Mouse (Mus musculus) left cerebral cortex, adult 9 months (tissue): ENCODE data around the gene Syf2.
A peak's percentile ranks its signal among the peaks of the same experiment; 100 is the strongest.

Experiments
- DNase-seq, 2 experiments: peaks; one replicate each; pipeline ENCODE4 v3.0.0; 2022; ENCODE audit warnings: low spot score in 2 of 2

Syf2 gene

DNA sequence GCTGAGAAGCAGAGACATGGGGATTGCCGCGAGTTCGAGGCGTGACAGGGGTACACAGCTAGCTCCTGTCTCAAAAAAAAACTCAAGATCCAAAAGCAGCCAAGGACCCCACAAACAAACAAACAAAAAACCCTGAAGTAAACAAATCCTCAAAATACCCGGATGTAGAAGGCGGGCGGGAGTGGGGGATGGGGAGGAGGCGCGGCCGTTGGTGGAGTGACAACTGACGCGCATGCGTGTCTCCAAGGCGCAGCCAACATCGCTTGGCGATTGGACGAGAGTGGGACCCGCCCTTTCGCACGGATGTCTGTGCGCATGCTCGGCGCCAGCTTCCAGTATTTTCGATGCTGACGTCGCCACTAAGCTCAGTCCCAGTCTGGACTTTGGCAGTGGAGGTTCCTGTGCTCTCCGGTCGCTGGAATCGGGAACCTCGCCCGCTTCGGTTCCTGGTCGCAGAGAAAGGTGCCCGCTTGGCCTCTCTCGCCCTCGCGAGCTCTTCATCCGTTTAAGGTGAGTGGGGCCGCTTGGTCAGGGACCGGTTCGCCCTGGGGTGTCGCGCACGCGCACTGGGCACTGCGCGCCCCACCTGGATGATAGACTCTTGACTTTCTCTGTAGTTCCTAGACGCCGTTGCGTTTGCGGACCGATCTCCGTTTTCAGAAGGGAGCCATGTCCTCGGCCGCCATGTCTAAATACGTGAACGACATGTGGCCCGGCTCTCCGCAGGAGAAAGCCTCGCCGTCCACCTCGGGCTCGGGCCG is 7.3 kb upstream of the Syf2 start, which contains the start of gene Rsrp1:
Gene Rsrp1 (plus strand): TSS at position 335 of the 761 bp plus-strand sequence.
- DNase-seq = peak; percentile 95 to 98

DNA sequence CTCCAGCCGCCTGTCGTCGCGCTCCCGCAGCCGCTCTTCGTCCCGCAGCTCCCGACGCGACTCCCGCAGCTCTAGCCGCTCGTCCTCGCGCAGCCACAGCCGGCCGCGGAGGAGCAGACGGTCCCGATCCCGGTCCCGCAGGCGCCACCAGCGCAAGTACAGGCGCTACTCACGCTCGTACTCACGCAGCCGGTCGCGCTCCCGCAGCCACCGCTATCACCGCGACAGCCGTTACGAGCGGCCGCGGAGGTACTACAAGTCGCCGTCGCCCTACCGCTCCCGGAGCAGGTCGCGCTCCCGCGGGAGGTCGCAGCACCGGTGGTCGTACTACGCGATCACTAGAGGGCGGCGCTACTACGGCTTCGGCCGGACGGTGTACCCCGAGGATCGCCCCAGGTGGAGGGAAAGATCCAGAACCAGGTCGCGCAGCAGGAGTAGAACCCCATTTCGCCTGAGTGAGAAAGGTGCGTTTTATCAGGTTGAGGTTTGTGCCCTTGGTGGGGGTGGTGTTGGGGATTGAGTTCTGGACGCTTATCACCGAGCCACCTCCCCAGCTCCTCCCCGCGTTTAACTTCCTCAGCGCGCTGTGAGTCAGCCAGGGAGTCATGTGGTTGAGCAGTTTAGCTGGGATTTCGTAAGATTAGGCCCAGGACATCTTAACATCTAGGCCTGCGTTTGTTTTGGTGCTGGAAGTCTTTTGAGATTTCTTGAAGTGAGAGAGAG is 6.5 kb upstream of the Syf2 start:
- peak in 1 of 2 experiments; percentile 56 for DNase-seq

DNA sequence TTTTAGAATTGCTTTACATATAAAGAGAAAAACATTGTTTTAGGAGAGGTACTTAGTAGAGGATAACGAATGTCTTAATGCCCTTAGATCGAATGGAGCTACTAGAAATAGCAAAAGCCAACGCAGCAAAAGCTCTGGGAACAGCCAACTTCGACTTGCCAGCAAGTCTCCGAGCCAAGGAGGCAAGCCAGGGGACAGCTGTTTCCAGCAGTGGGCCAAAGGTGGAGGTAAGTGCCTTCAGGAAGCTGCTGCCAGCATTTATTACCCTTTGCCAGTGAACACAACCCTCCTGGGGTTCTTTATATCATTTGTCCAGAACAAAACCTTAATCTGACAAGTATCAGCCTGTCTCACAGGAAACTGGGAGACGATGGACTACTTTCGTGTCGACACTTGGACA is 5.5 kb upstream of the Syf2 start:
- no peak for DNase-seq

DNA sequence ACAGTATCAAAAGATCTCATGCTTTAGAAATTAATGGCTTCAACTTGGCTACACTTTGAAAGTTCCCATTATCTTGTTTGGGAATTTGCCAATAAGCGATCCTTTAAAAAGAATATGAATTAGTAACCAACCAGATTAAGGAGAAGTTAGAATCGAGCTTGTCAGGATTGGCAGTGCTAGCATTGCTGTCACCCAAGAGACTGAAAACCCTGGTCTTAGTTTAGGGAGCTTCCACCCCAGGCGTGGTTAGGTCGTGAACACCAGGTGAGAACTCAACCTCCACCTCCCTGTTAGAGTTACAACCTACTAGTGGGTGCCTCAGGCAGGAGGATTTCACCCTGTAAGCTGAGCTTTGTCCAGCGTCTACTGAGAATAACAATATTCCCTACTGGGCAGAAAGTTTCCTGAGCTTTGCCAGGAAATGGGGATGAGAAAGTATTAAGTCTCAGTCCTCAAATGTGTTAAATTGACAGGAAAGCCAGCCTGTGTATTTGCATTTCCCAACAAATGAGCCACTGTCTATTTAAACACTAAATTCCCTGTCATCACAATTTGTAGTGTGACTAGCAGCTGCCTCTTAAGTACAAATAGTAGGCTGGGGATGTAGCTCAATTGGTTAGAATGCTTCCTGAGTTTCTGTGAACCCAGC is 2.8 kb upstream of the Syf2 start:
- no peak for DNase-seq

DNA sequence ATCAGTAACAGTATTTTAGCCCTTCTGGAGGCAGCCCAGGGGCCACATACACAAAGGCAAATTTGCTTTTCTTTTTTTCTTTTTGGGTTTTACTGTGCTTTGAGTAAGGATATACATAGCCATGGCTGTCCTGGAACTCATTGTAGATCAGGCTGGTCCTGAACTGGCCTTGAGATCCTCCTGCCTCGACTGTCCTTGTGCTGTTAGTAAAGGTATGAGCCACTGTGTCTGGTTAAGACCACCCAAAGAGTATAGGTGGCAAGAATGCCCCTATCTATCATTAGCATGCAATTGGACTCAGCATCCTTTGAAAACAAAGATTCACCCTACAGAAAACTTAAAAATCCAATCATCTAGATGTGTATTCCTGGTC is 2.2 kb upstream of the Syf2 start:
- DNase-seq = no peak

DNA sequence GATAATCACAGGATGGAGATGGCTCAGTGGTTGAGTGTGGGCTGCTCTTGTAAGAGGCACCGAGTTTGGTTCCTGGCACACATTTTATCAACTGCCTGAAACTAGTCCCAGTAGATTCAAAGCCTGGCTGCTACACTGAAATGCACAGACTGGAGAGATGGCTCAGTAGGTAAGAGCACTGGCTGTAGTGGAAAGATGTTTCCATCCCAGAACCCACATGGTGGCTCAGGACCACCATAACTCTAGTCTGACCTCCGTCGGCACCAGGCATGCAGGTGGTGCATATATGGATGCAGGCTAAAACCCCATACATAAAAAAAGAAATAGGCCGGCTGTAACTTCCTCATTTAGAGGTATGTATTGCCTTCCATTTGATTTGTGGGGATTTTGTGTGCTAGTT is 1.2 kb upstream of the Syf2 start:
- no peak for DNase-seq

DNA sequence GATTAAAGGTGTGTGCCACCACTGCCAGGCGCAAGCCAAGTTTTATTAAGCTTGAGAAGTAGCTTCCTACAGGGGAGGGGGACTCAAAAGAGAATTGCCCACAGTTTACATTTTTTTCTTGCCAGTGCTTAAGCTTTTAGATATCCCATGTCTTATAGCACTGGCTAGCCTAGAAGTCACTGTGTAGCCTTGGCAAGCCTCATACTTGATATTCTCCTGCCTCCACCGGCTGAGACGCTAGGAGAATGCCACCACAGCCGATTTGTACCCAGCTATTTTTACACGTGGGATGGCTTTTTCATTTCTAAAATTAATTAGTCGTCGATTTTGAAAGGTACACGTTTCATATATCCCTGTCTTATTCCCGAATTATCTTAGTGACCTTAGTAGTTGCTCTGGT is 508 bp upstream of the Syf2 start:
- no peak for DNase-seq

DNA sequence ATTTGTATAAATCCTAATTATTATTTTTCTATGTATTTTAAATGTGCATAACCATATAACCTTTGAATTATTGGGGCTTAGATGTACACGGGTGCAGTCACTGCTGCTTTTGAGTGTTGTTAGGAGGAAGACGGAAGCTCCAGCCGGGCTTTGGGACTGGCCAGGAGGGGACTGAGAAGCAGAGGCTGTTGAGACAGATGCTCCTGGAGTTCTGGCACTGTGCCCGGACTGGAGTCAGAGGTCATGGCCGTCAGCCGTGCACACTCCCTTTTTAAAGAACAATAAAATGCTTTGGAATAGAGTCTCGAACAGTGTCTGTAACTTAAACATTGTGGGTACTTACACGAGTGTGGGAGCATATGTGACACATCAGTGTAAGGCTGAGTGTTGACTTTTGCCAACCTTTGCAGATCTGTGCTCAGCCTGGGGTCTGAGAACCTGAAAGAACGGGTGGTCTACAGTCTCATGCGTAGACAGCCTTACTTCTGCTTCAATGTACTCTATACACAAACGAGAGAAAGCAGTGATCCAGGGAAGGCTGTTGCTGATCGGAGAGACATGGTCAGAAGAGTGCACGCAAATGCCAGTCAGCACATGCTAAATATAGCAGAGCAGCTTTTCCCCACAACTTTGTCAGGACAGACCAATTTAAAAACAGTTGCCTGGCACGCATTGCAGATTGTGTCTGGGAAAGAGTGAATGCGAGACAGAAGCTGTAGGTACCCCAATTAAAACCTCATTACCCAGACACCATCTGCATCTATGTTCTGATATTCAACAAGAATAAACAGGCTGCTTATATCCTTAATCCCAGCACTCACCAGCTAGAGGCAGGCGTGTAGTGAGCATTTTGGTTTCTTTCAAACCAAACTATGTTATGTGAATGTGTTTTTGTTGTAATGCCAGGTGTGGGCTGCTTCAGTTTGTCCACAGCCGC is 6.8 kb downstream of the Syf2 start:
- DNase-seq = no peak

DNA sequence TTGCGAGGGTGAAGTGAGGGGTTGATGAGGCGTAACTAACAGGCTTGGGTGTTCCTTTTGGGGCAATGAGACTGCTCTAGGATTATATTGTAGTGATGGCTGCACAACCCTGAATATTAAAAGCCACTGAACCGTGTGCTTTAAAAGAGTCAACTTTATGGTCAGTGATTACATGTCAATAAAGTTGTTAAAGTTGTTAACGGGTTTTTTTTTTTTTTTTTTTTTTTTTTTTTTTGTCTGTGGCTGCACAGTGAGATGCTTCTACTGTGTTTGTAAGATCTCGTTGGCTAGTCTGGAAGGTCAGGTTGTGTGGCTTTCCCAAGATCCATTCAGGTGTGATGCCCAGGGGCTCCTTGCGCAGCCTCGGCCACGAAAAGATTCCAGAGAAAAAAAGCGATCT is 9.2 kb downstream of the Syf2 start:
- DNase-seq = no peak

DNA sequence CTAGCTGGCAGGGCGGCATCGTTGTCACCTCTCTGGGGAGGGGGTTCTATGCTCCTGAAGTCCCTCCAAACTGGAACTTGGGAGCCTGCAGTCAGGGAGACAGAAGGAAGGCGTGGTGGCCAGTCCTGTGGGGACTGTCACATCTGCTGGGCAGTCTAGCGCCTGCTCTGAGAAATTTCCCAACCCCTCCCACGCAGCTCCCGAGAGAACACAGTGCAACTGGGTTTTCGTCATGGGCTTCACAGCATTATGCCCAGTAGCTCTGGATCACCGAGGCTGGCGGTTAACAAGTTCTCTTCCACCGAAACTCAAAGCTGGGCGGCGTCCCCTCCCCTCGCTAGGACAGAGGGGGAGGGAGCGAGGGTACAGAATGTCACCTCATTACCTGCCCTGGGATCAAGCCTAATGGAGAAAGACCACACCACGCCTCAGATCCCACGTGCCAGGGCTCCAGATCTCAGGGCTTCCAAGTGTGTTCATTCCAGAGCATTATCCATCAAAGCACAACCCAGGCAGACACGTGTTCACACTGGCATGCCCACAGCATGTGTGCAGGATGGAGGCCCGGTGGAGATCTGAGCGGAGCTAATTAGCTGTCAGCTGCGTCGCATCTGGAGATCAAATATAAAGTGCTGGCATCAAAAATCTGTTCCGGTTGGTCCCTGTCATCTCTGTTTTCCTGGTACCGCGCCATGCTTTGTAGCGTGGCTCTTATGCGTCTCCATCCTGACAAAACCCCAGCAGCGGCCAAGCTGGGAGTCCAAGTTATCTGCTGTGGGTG is 13.2 kb downstream of the Syf2 start:
- peak in 1 of 2 experiments; percentile 62 for DNase-seq

DNA sequence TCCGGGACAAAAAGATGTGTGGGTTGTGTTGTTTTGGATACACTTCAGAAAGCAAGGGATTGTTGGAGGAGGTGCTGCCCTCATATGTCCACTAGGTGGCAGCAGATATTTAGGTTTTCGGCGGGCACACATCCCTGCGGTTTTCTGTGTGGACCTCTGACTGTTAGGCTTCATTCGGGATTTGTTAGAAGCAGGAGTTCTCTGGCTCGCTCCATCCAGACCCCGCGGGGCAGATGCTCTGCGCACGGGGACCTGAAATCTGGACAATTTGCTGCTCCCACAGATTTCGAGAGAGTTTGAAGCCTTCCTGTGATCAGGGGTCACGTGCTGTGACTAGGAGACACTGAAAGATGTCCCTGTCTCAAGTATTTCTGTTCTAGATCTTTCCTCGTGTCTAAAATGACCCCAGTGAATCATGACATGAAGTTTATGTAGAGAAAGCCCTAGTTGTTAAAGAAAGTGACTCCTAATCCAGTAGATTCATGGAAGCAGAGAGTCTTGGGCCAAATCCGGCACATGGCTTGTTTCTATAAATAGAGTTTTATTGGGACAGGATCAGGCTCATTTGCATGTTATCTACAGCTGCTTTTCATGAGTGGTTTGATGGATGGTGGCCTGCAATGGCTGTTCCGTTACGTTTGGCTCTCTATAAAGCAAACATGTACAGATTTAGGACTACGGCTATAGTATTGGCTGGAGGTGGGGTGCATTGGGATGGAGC is 15.5 kb downstream of the Syf2 start:
- peak in 1 of 2 experiments; percentile 83 for DNase-seq

DNA sequence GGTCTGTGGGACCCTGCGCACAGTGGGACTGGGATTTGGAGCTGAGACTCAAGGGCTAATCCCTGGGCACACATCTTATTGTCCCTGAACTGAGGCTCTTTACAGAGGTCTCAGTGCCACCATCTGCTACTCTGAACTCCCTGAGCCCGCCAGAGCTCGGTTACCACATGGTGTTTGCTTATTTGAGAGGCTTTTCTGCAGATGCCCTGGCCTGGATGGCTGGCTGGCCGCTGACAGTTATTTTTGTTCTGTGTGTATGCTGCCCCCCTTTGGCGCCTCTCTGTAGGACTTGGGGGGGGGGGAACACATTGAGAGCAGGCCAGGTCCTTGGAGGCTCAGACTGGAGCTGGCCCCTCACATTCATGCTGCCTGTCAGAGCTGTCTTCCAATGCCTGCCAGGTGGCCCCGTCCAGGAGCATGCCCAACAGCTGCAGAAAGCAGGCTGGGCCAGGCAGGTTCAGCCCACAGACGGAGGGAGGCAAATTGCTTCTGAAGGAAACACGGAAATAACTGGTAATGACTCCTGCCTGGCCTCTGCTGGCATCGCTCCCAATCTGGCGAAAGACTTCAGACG is 19.9 kb downstream of the Syf2 start:
- DNase-seq = no peak

DNA sequence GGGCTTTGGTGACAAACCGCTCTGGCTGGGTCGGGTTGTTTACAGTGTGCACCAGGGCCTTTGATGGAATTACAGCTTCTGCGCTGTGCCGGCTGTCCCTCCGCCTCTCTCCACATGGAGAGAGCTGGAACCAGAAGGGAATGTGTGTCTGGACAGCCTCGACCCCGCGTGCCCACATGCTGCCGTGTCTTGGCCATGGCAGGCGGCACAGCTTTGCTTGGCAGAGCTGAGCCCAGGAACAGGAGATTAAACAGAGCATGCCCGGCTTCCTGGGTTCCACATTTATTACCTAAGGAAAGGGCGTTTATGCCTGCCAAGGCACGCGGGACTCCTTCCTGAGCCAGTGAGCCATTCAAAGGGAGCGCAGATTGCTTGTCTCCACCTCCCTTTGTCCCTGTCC is 23.8 kb downstream of the Syf2 start:
- DNase-seq = no peak

DNA sequence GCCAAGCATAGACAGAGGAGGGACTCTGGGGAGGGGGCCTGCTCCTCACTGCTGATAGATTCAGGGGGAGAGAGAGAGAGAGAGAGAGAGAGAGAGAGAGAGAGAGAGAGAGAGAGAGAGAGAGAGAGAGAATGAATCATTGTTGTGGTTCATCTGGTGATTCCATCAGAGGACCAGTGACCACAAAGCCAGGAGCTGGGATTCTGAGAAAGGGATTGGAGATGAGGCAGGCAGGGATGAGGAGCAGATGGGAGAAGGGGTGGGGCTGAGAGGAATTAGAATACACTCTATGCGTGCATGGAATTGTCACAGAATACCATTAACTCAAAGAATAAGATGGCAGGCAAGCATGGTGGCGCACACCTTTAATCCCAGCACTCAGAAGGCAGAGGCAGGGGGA is 24.5 kb downstream of the Syf2 start:
- no peak for DNase-seq

DNA sequence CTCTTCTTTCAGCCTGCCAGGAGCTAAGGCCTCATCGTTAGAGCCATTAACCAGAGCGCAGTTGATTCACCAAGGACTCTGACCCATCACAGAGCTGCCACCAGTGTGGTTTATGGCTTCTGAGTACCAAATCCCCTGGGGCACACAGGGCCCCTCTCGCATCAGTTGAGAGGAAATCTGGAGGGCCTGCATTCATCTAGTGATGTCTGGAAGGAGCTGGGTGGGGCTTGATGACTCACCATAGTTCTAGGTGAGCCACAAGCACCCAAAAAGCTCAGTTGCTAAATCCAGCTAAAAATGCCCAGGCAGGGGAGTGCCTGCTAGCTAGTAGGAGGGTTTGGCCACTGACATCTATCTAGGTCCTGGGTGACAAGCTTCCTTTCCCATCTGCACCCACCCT is 25.1 kb downstream of the Syf2 start:
- DNase-seq = no peak

DNA sequence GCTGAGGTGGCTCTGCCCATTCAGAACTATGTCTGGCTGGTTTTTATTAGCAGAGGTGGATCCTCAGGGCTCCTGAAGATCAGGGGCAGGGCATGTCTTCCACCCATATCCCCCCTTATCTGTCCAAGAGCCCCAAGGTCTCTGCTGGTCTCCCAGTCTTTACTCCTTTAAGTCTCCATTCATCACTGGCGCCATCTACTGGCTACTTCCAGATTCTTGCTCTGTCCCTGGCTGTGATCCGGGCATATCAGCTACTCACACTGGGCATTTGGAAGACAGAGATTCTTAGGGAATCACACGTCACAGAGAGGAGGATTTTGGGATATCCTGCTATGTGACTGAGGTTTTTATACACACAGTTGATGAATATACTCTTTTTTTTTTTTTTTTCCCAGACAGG is 25.6 kb downstream of the Syf2 start:
- peak in 1 of 2 experiments; percentile 56 for DNase-seq

DNA sequence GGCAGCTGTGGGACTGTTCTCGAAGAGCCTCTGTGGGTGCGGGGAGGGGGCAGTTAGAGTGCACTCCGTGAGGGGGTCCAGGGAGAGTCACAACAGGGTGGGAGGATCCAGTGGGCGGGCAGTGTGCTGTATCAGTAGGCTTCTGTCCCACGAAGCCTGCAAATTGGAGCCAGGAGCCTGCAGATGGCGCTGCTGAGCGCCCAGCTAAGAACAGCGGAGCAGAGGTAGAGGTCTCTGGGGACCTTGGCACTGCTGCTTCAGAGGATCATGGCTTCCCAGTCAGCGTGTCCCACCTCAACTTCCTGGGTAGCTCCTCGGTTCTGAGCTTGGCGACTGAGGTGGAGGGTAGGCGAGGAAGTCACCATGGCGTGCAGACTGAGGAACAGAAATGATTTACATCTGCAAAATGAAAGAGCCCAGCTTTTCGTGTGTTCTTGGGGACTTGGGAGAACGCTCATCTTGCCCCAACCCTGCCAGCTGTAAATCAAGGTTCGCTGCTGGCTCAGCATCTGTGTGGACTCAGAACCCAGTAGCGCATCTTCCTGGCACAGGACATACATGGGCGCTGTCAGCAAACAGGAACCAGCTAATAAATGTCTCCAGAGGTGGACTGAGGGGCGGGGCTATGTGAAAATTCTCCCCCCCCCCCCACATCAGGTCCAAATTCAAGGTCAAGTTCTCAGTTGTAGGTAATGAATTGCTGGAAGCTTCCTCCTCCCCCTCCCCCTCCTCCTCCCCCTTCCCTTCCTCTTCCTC is 32.5 kb downstream of the Syf2 start:
- no peak for DNase-seq

DNA sequence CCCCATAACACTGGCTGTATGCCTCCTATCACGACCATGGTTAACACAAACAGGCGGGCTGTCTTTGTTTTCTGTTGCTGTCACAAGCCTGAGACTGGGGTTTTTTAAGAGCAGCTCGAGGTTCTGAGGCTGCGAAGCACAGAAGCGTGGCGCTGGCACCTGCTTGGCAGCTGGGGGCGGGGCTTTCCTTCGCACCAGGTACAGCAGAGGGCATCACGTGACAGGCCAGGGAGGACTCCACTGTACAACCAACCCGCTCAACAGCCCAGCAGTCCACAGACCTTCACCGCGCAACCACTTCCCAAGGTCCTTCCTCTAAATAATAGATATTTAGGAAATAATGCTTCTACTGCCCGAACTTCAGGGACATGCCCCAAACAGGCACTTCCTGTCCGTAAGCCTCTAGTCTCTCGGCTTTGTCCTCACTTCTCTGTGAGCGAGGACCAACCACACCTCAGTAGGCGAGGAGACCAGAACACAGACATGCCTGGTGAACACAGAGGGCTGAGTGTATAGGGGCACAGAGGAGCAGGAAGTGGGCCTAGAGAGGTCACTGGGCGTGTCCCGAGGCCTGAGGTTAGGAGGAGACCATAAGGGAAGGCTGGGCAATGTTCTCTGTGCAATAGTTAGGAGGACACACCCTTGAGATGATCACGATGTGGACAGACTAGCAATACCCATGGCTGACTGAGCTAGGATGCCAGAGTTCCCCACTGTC is 37.3 kb downstream of the Syf2 start:
- no peak for DNase-seq

DNA sequence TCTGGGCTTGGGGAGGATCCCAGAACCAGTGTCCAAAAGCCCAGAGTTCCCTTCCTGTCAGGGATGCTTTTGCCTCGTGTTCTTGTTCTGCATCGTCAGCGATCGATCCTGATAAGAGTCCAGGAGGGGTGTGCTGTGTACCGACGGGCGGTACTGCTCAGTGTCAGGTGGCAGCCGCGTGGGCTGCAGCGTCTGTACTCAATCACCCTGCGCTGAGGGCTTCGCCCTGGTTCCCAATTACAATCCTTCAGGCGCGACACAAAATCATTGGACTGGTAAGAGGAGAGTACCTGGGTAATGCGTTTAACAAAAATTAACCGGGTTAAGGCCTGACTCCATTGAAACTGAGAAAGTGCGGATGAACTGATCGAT is 37.9 kb downstream of the Syf2 start:
- no peak for DNase-seq
